Mouse (Mus musculus) E14TG2a.4 (cell line): ENCODE measurements at regions not wholly inside any gene's neighbourhood (a gene's known extent, or its start where the extent isn't known, plus 50 kb on each side); places are given as distances from the start of the nearest gene placed in this dataset.

Source experiments
- H3K27me3 ChIP-seq: 2 replicates; pipeline ENCODE4 v1.6.1; 2014; ENCODE audit warnings: low read length, control low read depth; ENCODE audit not compliant: insufficient read depth
- H3K36me3 ChIP-seq: 2 replicates; pipeline ENCODE4 v1.6.1; 2014; ENCODE audit warnings: low read length, control low read depth; ENCODE audit not compliant: insufficient read depth
- H3K4me1 ChIP-seq: replicated peaks from 2 replicates; pipeline ENCODE4 v1.6.1; 2014; ENCODE audit warnings: low read depth, low read length, control low read depth
- H3K4me3 ChIP-seq: replicated peaks from 2 replicates; pipeline ENCODE4 v1.5.1; 2014; ENCODE audit warnings: mild to moderate bottlenecking, low read length
- H3K9me3 ChIP-seq: 2 replicates; pipeline ENCODE4 v1.6.1; 2014; ENCODE audit warnings: low read length, control low read depth
- CTCF ChIP-seq: conservative IDR thresholded peaks from 2 replicates; pipeline ENCODE4 v1.5.1; 2014; ENCODE audit warnings: low read length
- NANOG ChIP-seq: IDR thresholded peaks from 2 replicates; pipeline ENCODE4 v1.6.1; 2014; ENCODE audit warnings: borderline replicate concordance, low read length, mixed read lengths
- POU5F1 ChIP-seq: IDR thresholded peaks from 2 replicates; pipeline ENCODE4 v1.6.1; 2014; ENCODE audit warnings: low read length, borderline replicate concordance

GRCm38 (mm10) chr12:12766510-12767304 lies 175.0 kb downstream of the Mycn start:
- Histone ChIP-seq H3K27me3 (no peaks in the 10 kb centered on the region), H3K9me3 (no peaks in the 10 kb centered on the region), H3K4me1 (peaks cover 38% of the 10 kb centered on the region), H3K36me3 (no peaks in the 10 kb centered on the region), H3K4me3 (no peak overlapping the region)
- TF ChIP-seq POU5F1 (no peak), CTCF (no peak), NANOG (no peak)

- peaks cover 36% of the 10 kb centered on the region for H3K4me1 ChIP-seq
- no peaks in the 10 kb centered on the region for H3K27me3 ChIP-seq
- no peaks in the 10 kb centered on the region for H3K36me3 ChIP-seq
- no peak overlapping the region for H3K4me3 ChIP-seq
- H3K9me3 ChIP-seq: no peaks in the 10 kb centered on the region; the same call in 1 of the 2 replicates
- TF ChIP-seq CTCF (no peak), POU5F1 (no peak), NANOG (no peak)
These were observed 176.1 kb downstream of the Mycn start for GRCm38 (mm10) chr12:12765490-12766058.

- H3K9me3 ChIP-seq: no peaks in the 10 kb centered on the region; the same call in 1 of the 2 replicates
- TF ChIP-seq NANOG (no peak), CTCF (no peak), POU5F1 (no peak)
- no peak overlapping the region for H3K4me3 ChIP-seq
These were observed 176.7 kb downstream of the Mycn start for GRCm38 (mm10) chr12:12765055-12765454.

GRCm38 (mm10) chr12:12764586-12764985 lies 177.1 kb downstream of the Mycn start:
- Histone ChIP-seq H3K4me1 (peaks cover 36% of the 10 kb centered on the region), H3K9me3 (no peaks in the 10 kb centered on the region; the same call in 1 of the 2 replicates), H3K27me3 (no peaks in the 10 kb centered on the region), H3K4me3 (no peak overlapping the region), H3K36me3 (no peaks in the 10 kb centered on the region)
- TF ChIP-seq POU5F1: no peak
- TF ChIP-seq CTCF: no peak
- TF ChIP-seq NANOG: no peak

More at GRCm38 (mm10) chr12:12765055-12765454, 176.7 kb downstream of the Mycn start:
- Histone ChIP-seq H3K27me3 (no peaks in the 10 kb centered on the region), H3K36me3 (no peaks in the 10 kb centered on the region), H3K4me1 (peaks cover 36% of the 10 kb centered on the region)

GRCm38 (mm10) chr12:12756301-12756948 lies 185.3 kb downstream of the Mycn start:
- Histone ChIP-seq H3K27me3 (no peaks in the 10 kb centered on the region), H3K4me1 (peaks cover 18% of the 10 kb centered on the region), H3K4me3 (no peak overlapping the region), H3K9me3 (no peaks in the 10 kb centered on the region; the same call in 1 of the 2 replicates), H3K36me3 (no peaks in the 10 kb centered on the region)
- TF ChIP-seq NANOG (no peak), CTCF (no peak), POU5F1 (no peak)

- Histone ChIP-seq H3K36me3 (no peaks in the 10 kb centered on the region), H3K27me3 (no peaks in the 10 kb centered on the region), H3K4me1 (peaks cover 18% of the 10 kb centered on the region), H3K9me3 (no peaks in the 10 kb centered on the region), H3K4me3 (no peak overlapping the region)
- TF ChIP-seq CTCF: no peak
- no peak for TF ChIP-seq POU5F1
- no peak for TF ChIP-seq NANOG
These were observed 187.9 kb downstream of the Mycn start for GRCm38 (mm10) chr12:12753849-12754248.

GRCm38 (mm10) chr12:12751670-12752426 lies 189.9 kb downstream of the Mycn start:
- no peaks in the 10 kb centered on the region for H3K27me3 ChIP-seq
- no peak overlapping the region for H3K4me3 ChIP-seq
- no peaks in the 10 kb centered on the region for H3K9me3 ChIP-seq
- no peak for TF ChIP-seq NANOG
- no peak for TF ChIP-seq POU5F1
- no peak for TF ChIP-seq CTCF
- H3K36me3 ChIP-seq: no peaks in the 10 kb centered on the region
- peaks cover 18% of the 10 kb centered on the region for H3K4me1 ChIP-seq

GRCm38 (mm10) chr12:12749690-12750089 lies 192.0 kb downstream of the Mycn start:
- Histone ChIP-seq H3K27me3 (no peaks in the 10 kb centered on the region), H3K36me3 (no peaks in the 10 kb centered on the region)
- no peak for TF ChIP-seq CTCF
- TF ChIP-seq POU5F1: no peak
- no peak for TF ChIP-seq NANOG

More at GRCm38 (mm10) chr12:12749690-12750089, 192.0 kb downstream of the Mycn start:
- no peaks in the 10 kb centered on the region for H3K9me3 ChIP-seq
- H3K4me3 ChIP-seq: no peak overlapping the region
- H3K4me1 ChIP-seq: peaks cover 18% of the 10 kb centered on the region
